Mouse (Mus musculus) midbrain, embryonic 14.5 days (tissue): Measurements from ENCODE around the gene P3h3. TPM values are rescaled to one million over a fixed set of nuclear protein-coding genes. Genes with fewer than 3 reads are reported as not detected.

ENCODE experiments used
- polyA plus RNA-seq: library from polyadenylated mRNA; unstranded; fragments of >200 nt; fragmentation: Nextera tagmentation; extraction: Ambion mirVana; gene quantifications from 2 replicates; pipeline ENCODE4 v1.2.1, GENCODE M21; 2014

The P3h3 gene
- polyA plus RNA-seq, 1 experiment from 2014 or later = 13.9 TPM

Other genes starting within 250 kb of the P3h3 start
- 0.08 TPM in 2 replicates for gene C1s2, start 221.7 kb downstream of the P3h3 start, polyA plus RNA-seq
- gene Lpcat3, start 194.7 kb downstream of the P3h3 start, polyA plus RNA-seq = 31.9 and 34.6 TPM in 2 replicates
- gene Emg1, start 145.6 kb downstream of the P3h3 start, polyA plus RNA-seq = 111 and 120 TPM in 2 replicates
- gene Phb2, start 145.4 kb downstream of the P3h3 start, polyA plus RNA-seq = 249 and 250 TPM in 2 replicates
- 2.1 and 5.6 TPM in 2 replicates for gene Ptpn6, start 119.0 kb downstream of the P3h3 start, polyA plus RNA-seq
- 689 and 844 TPM in 2 replicates for gene Grcc10, start 116.4 kb downstream of the P3h3 start, polyA plus RNA-seq
- gene Gm45234, start 101.7 kb downstream of the P3h3 start, polyA plus RNA-seq = not detected in 2 replicates
- gene Atn1, start 101.2 kb downstream of the P3h3 start, polyA plus RNA-seq = 24.4 and 32.3 TPM in 2 replicates
- 64.3 and 83.3 TPM in 2 replicates for gene Eno2, start 88.1 kb downstream of the P3h3 start, polyA plus RNA-seq
- 1.4 and 3.2 TPM in 2 replicates for gene Lrrc23, start 78.0 kb downstream of the P3h3 start, polyA plus RNA-seq
- gene Spsb2, start 49.1 kb downstream of the P3h3 start, polyA plus RNA-seq = 5.9 and 6.3 TPM in 2 replicates
- 343 and 349 TPM in 2 replicates for gene Tpi1, start 43.5 kb downstream of the P3h3 start, polyA plus RNA-seq
- 184 and 191 TPM in 2 replicates for gene Usp5, start 28.3 kb downstream of the P3h3 start, polyA plus RNA-seq
- gene Cdca3, start 28.2 kb downstream of the P3h3 start, polyA plus RNA-seq = 25.0 and 43.7 TPM in 2 replicates
- 1.7 and 4.5 TPM in 2 replicates for gene Gnb3, start 17.5 kb downstream of the P3h3 start, polyA plus RNA-seq
- 14.7 and 34.9 TPM in 2 replicates for gene Gpr162, start 6.2 kb upstream of the P3h3 start, polyA plus RNA-seq
- gene Cd4, start 30.5 kb upstream of the P3h3 start, polyA plus RNA-seq = 0.11 and 0.27 TPM in 2 replicates
- 3.3 and 3.5 TPM in 2 replicates for gene Lag3, start 54.0 kb upstream of the P3h3 start, polyA plus RNA-seq
- 749 and 823 TPM in 2 replicates for gene Ptms, start 62.4 kb upstream of the P3h3 start, polyA plus RNA-seq
- gene Mlf2, start 73.6 kb upstream of the P3h3 start, polyA plus RNA-seq = 535 and 570 TPM in 2 replicates
- 85.6 and 85.9 TPM in 2 replicates for gene Cops7a, start 107.8 kb upstream of the P3h3 start, polyA plus RNA-seq
- gene Pianp, start 138.9 kb upstream of the P3h3 start, polyA plus RNA-seq = 43.2 and 57.1 TPM in 2 replicates
- 13.7 and 16.2 TPM in 2 replicates for gene Zfp384, start 151.4 kb upstream of the P3h3 start, polyA plus RNA-seq
- gene Ing4, start 182.0 kb upstream of the P3h3 start, polyA plus RNA-seq = 132 and 144 TPM in 2 replicates
- gene Acrbp, start 191.9 kb upstream of the P3h3 start, polyA plus RNA-seq = 16.3 and 16.7 TPM in 2 replicates
- gene Lpar5, start 210.2 kb upstream of the P3h3 start, polyA plus RNA-seq = 0.45 and 0.77 TPM in 2 replicates
- gene Chd4, start 238.2 kb upstream of the P3h3 start, polyA plus RNA-seq = 70.7 and 90.6 TPM in 2 replicates